Mouse (Mus musculus) urinary bladder, postnatal 25 days (tissue): ENCODE data around the gene Rasgef1b.

Experiments
- DNase-seq: peaks from one replicate; pipeline ENCODE4 v3.0.0; 2022; ENCODE audit warnings: low spot score

Rasgef1b gene

GRCm38 (mm10) chr5:99374460-99374859 is 354.4 kb downstream of the Rasgef1b start:
- no peak for DNase-seq

DNA sequence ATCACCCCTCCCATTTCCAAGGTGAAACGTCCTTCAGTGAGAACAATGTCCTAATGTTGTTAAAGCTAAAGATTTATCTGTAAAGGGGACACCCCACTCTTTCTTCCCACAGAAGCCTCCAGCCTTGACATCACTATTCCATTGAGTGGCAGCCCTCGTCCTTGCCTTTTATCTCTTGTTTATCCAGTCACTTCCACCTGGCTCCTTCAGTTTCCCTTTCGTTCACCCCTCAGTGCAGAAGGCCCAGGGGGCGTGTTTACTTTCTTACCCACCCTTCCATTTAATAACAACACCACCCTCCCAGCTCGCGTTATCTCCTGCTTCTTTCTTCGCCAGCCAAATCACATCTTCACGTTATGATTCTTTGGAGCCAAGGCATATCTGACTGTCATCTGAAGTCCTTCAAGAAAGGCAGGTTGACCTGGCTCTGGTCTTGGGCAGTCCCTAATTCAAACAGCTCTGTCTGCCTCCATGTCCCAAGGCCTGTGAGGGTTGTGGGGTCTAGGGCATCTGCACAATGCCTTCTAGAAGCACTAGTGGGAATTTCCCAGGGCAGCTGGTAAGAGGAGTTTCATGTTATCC is 355.2 kb downstream of the Rasgef1b start:
- DNase-seq = no peak

GRCm38 (mm10) chr5:99370636-99371035 is 358.2 kb downstream of the Rasgef1b start:
- no peak for DNase-seq

- DNase-seq = no peak
These were observed 359.6 kb downstream of the Rasgef1b start for GRCm38 (mm10) chr5:99369256-99369655.

- DNase-seq = no peak
These were observed 360.2 kb downstream of the Rasgef1b start for GRCm38 (mm10) chr5:99368615-99369014.

- no peak for DNase-seq
These were observed 368.3 kb downstream of the Rasgef1b start for GRCm38 (mm10) chr5:99360531-99360930.

- DNase-seq = no peak
These were observed 369.6 kb downstream of the Rasgef1b start for GRCm38 (mm10) chr5:99359251-99359650.

- DNase-seq = no peak
These were observed 374.2 kb downstream of the Rasgef1b start for GRCm38 (mm10) chr5:99354640-99355132.

DNA sequence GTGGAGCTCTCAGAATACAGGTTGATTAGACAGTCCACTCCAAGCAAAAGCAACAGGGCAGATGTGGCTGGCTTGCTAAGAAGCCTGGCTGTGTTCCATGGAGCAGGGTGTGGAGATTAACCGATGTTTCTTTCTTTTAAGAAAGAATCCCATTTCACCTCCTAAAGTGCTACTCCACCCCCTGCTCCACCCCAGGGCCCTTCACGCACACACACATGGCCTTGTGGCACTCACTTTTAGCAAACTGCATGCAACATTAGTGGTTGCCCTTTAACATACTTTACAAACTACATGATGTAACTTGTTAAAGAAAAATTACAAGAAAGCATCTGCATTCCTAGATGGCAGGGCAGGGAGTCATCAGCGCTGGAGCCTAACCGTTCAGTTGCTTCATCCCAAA is 378.8 kb downstream of the Rasgef1b start:
- no peak for DNase-seq

- no peak for DNase-seq
These were observed 380.5 kb downstream of the Rasgef1b start for GRCm38 (mm10) chr5:99348257-99348849.

DNA sequence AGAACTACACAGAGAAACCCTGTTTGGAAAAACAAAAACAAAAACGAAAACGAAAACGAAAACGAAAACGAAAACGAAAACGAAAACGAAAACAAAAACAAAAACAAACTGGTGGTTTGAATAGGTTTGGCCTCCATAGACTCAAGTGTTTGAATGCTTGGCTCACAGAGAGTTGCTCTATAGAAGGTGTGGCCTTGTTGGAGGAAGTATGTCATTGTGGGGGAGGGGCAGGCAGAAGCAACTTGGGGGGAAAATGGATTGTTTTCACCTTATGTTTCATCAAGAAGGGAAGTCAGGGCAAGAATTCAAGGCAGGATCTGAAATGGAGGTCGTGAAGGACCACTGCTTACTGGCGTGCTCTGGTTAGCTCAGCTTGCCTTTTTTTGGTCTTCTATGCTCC is 386.3 kb downstream of the Rasgef1b start:
- DNase-seq = no peak

DNA sequence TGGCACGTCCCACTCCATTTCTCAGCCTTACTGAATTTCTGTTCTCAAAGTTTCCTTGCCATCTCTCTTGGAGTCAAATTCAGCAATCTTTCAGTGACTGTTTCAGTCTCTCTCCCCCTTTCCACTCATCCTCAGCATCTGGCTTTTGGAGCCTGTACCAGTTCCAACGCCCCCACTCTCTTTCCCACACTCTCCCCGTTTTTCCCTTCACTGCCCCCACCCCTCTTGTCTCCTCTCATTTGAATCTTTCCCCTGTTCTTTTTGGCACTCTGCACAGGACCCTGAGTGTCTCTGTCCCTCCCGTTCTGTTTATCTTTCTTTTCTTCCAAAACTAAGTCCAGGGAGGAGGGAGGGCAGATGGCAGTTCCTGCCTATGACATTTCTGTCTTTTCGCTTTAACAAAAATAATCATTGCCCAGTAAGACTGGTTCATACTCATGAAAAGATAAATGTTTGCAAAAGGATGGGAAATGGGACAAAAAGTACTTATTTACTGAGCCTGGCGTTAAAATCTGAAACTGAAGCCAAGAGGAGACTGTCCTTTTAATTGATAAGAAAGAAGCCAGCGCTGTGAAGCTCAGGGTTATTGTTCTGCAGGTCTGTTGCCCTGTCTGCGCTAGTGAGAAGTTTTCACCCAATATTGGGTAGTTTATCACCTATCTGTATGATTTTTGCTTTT is 388.4 kb downstream of the Rasgef1b start:
- DNase-seq = no peak

DNA sequence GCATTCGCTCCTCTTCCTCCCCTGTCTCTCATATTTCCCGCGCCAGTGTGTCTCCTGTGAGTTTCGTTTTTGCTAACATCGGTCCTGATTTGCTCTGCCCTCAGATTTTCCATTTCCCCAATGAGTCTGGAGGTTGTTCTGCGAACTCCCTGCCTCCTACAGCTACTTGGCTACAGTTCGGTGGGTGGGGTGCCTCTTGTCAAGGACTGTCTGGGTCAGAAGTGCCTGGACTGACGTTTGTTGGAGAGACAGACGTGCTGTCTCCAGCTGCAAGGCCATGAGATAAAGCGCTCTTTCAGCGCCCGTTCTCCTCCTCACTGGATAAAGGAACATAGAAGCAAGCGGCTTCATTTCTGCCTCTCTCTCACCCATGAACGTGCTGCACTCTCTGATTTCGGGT is 389.1 kb downstream of the Rasgef1b start:
- peak; percentile 40 for DNase-seq

DNA sequence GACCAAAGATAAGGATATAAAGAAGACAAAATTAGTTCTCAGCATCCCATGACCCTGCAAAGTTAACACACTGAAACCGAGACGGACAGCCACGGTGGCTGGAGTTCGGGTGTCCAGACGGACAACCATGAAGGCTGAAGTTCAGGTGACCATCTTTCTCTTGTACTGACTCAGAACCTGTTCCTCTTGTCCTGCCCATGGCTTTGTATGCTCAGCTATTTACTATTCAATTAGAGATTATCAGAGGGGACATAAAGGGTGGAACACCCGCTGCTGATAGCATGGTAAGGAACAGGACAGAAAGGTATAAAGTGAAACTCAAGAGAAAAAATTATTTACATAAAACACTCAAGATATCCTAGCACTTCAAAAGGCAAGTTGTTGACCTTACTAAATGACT is 390.0 kb downstream of the Rasgef1b start:
- DNase-seq = no peak

- no peak for DNase-seq
These were observed 392.4 kb downstream of the Rasgef1b start for GRCm38 (mm10) chr5:99336427-99336826.

- no peak for DNase-seq
These were observed 394.8 kb downstream of the Rasgef1b start for GRCm38 (mm10) chr5:99334017-99334416.

GRCm38 (mm10) chr5:99332021-99332420 is 396.8 kb downstream of the Rasgef1b start:
- DNase-seq = no peak

GRCm38 (mm10) chr5:99329065-99329464 is 399.8 kb downstream of the Rasgef1b start:
- DNase-seq = peak; percentile 44

DNA sequence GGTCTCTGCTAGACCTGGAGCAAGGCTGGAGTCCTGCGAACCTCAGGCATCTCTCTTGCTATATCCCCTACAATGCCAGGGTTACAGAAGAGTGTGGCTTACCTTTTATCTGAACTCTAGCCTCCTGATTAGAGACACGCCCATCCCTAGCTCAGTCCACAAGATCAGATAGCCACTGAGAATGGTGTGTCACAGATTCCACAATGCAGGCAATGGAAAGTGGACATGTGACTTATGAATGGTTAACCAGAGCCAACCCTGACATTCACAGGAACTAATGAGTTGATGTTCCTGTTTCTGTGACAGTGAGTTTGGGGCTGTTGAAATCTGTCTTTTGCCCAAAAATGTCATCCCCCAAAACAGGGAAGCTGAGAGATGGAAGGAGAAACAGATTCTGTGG is 401.8 kb downstream of the Rasgef1b start:
- DNase-seq = no peak

- no peak for DNase-seq
These were observed 403.6 kb downstream of the Rasgef1b start for GRCm38 (mm10) chr5:99325301-99325700.

- DNase-seq = no peak
These were observed 408.1 kb downstream of the Rasgef1b start for GRCm38 (mm10) chr5:99320783-99321182.

DNA sequence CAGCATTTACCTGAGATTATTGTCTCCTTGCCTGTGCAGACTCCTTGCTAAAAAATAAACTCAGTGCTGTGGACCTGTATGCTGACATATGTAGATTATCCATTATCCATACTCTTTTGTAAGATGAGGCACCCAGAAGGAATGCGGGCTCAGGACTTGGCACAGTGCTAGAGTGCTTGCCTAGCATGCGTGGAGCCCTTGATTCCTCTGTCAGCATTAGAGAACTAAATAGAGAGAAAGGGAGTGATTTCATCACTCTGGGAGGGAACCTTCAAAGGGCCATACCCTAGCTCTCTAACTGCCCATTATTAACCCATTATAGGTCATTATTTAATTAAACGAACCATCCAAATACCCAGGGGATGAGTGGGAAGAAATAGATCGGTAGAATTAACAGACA is 430.9 kb downstream of the Rasgef1b start:
- no peak for DNase-seq

DNA sequence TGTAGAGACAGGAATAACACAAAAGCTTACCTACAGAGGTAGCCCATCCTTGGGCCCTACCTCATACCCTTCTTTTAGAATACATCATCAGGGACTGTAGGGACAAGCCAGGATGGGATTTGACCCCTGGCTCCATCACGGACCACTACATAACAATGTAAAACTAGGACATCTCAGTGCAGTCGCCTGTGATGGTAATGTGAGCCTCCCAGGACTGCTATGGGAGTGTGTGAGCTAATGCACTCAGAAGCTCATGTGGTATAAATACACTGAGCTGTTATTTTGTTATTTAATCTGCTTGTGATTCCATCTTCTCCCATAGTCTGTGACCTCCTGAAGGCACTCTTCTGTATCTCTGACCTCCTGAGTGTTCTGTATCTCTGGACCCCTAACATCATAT is 432.5 kb downstream of the Rasgef1b start:
- DNase-seq = no peak
